Mouse (Mus musculus) lung, postnatal 0 days (tissue): ENCODE data around the gene Gm20425. TPM values are rescaled to one million over a fixed set of nuclear protein-coding genes. Genes with fewer than 3 reads are reported as not detected.
"Not testable (repeated sequence)": the region's sequence is repeated elsewhere in the genome, so short reads cannot be mapped to it uniquely, and the experiment has no call there.

ENCODE experiments used
- ATAC-seq: fragments of 200-750 bp; cut with Nextera tagmentation; 2 replicates; pipeline ENCODE4 v1.8.0; 2017; ENCODE audit warnings: moderate library complexity
- DNase-seq: peaks from one replicate; pipeline ENCODE4 v3.0.0-alpha.2; 2016; ENCODE audit warnings: low spot score
- H3K27ac ChIP-seq: fragments of 300-500 bp; sonication (generic); 2 replicates; pipeline ENCODE4 v1.5.1; 2014; ENCODE audit warnings: antibody characterized with exemption, mild to moderate bottlenecking, low read length, mixed read lengths
- H3K27me3 ChIP-seq: fragments of 300-500 bp; sonication (generic); replicated peaks from 2 replicates; pipeline ENCODE4 v1.6.1; 2014; ENCODE audit warnings: low read length, mixed read lengths; ENCODE audit not compliant: insufficient read depth
- H3K36me3 ChIP-seq: fragments of 300-500 bp; sonication (generic); 2 replicates; pipeline ENCODE4 v1.6.1; 2014; ENCODE audit warnings: low read length, mixed read lengths; ENCODE audit not compliant: insufficient read depth
- H3K4me1 ChIP-seq: fragments of 300-500 bp; sonication (generic); 2 replicates; pipeline ENCODE4 v1.6.1; 2014; ENCODE audit warnings: antibody characterized with exemption, low read depth, low read length, mixed read lengths; ENCODE audit not compliant: insufficient read depth
- H3K4me2 ChIP-seq: fragments of 300-500 bp; sonication (generic); replicated peaks from 2 replicates; pipeline ENCODE4 v1.6.1; 2014; ENCODE audit warnings: low read depth, mild to moderate bottlenecking, low read length, moderate library complexity, mixed read lengths
- H3K4me3 ChIP-seq: fragments of 300-500 bp; sonication (generic); 2 replicates; pipeline ENCODE4 v1.5.1; 2014; ENCODE audit warnings: low read depth, low read length
- H3K9ac ChIP-seq: fragments of 300-500 bp; sonication (generic); replicated peaks from 2 replicates; pipeline ENCODE4 v1.6.1; 2014; ENCODE audit warnings: low read depth, mild to moderate bottlenecking
- H3K9me3 ChIP-seq: fragments of 300-500 bp; sonication (generic); 2 replicates; pipeline ENCODE4 v1.6.1; 2016; ENCODE audit warnings: low read length, mixed read lengths
- CTCF ChIP-seq: IDR thresholded peaks from 2 replicates; pipeline ENCODE4 v1.5.1; 2016; ENCODE audit warnings: antibody characterized with exemption, mild to moderate bottlenecking
- EP300 ChIP-seq: IDR thresholded peaks from 2 replicates; pipeline ENCODE4 v1.6.1; 2016; ENCODE audit warnings: antibody characterized with exemption, mild to moderate bottlenecking, control low read depth
- WGBS: fragments of 180-500 bp; shearing (Covaris S2); extraction: QIAGEN DNeasy Blood & Tissue Kit; methylation state at CpG from one replicate; pipeline ENCODE4 v1.1.7; 2014; 5-methylcytosine and 5-hydroxymethylcytosine counted together
- polyA plus RNA-seq: library from polyadenylated mRNA; unstranded; fragments of >200 nt; fragmentation: Nextera tagmentation; extraction: Ambion mirVana; gene quantifications from 2 replicates; pipeline ENCODE4 v1.2.1, GENCODE M21; 2015

The Gm20425 gene
- polyA plus RNA-seq, 1 experiment from 2014 or later, result 7.3 TPM

- TF ChIP-seq CTCF (0 out of 2 replicates have a peak, but pooled peaks have one; percentile 19), EP300 (no peak)
- 96% methylated on average over 7 of the region's 7 CpGs for WGBS
- no peaks in the 10 kb centered on the region for H3K9me3 ChIP-seq
Measured at GRCm38 (mm10) chr9:103175692-103176091, 54.4 kb downstream of the Gm20425 start.

GRCm38 (mm10) chr9:103174771-103175519 lies 55.2 kb downstream of the Gm20425 start:
- peak; percentile 86 for TF ChIP-seq CTCF
- no peak for TF ChIP-seq EP300
- no peaks in the 10 kb centered on the region; the same call in 1 of the 2 replicates for H3K4me1 ChIP-seq
- WGBS, result 56% methylated on average over 6 of the region's 6 CpGs
- no peak overlapping the region for H3K9ac ChIP-seq
- H3K36me3 ChIP-seq, result no peaks in the 10 kb centered on the region
- ATAC-seq, result peak; percentile 79
- H3K27ac ChIP-seq, result no peak overlapping the region
- no peak overlapping the region for H3K4me3 ChIP-seq
- H3K4me2 ChIP-seq, result no peak overlapping the region
- peak; percentile 69 for DNase-seq
- no peaks in the 10 kb centered on the region for H3K27me3 ChIP-seq
- H3K9me3 ChIP-seq, result no peaks in the 10 kb centered on the region

More at GRCm38 (mm10) chr9:103175692-103176091, 54.4 kb downstream of the Gm20425 start:
- no peak overlapping the region for H3K9ac ChIP-seq
- peaks cover 6% of the 10 kb centered on the region for H3K4me1 ChIP-seq
- no peak overlapping the region for H3K27ac ChIP-seq
- no peak overlapping the region for H3K4me3 ChIP-seq
- H3K36me3 ChIP-seq, result no peaks in the 10 kb centered on the region
- ATAC-seq (no peak), DNase-seq (no peak)
- H3K27me3 ChIP-seq, result no peaks in the 10 kb centered on the region
- H3K4me2 ChIP-seq, result no peak overlapping the region

GRCm38 (mm10) chr9:103168771-103169170 lies 61.3 kb downstream of the Gm20425 start:
- H3K9ac ChIP-seq, result no peak overlapping the region
- no peaks in the 10 kb centered on the region for H3K9me3 ChIP-seq
- DNase-seq (peak; percentile 17), ATAC-seq (peak; percentile 46)
- no peak overlapping the region for H3K27ac ChIP-seq
- H3K27me3 ChIP-seq, result no peaks in the 10 kb centered on the region
- H3K4me1 ChIP-seq, result no peaks in the 10 kb centered on the region
- no peak overlapping the region for H3K4me2 ChIP-seq
- TF ChIP-seq CTCF, result no peak
- TF ChIP-seq EP300, result no peak
- no peaks in the 10 kb centered on the region for H3K36me3 ChIP-seq
- no peak overlapping the region for H3K4me3 ChIP-seq
- 48% methylated on average over 7 of the region's 7 CpGs for WGBS

- ATAC-seq (no peak), DNase-seq (no peak)
- Histone ChIP-seq H3K36me3 (no peaks in the 10 kb centered on the region), H3K27me3 (no peaks in the 10 kb centered on the region), H3K4me2 (no peak overlapping the region), H3K9ac (no peak overlapping the region), H3K27ac (no peak overlapping the region), H3K4me1 (no peaks in the 10 kb centered on the region), H3K9me3 (no peaks in the 10 kb centered on the region), H3K4me3 (no peak overlapping the region)
- TF ChIP-seq EP300, result no peak
- no peak; the same call in 1 of the 2 replicates for TF ChIP-seq CTCF
- WGBS, result 81% methylated on average over 6 of the region's 6 CpGs
Measured at GRCm38 (mm10) chr9:103168046-103168445, 62.1 kb downstream of the Gm20425 start.

GRCm38 (mm10) chr9:103163806-103164205 lies 66.3 kb downstream of the Gm20425 start:
- no peaks in the 10 kb centered on the region for H3K4me1 ChIP-seq
- no peak overlapping the region for H3K9ac ChIP-seq
- H3K27ac ChIP-seq, result no peak overlapping the region
- no peak overlapping the region for H3K4me2 ChIP-seq
- DNase-seq (no peak), ATAC-seq (no peak)
- WGBS, result 76% methylated on average over 15 of the region's 15 CpGs
- H3K9me3 ChIP-seq, result no peaks in the 10 kb centered on the region
- TF ChIP-seq EP300 (no peak), CTCF (no peak)
- H3K36me3 ChIP-seq, result no peaks in the 10 kb centered on the region
- H3K27me3 ChIP-seq, result no peaks in the 10 kb centered on the region
- H3K4me3 ChIP-seq, result no peak overlapping the region

- not testable (repeated sequence) for H3K9ac ChIP-seq, H3K4me1 ChIP-seq, DNase-seq, H3K4me2 ChIP-seq, H3K36me3 ChIP-seq, ATAC-seq, H3K27me3 ChIP-seq, H3K9me3 ChIP-seq, H3K4me3 ChIP-seq, H3K27ac ChIP-seq
- WGBS, result 74% methylated on average over 7 of the region's 7 CpGs
Measured at GRCm38 (mm10) chr9:103155158-103155557, 74.9 kb downstream of the Gm20425 start.
